Mouse (Mus musculus): Measurements from ENCODE around the gene Atp5mpl.

DNA sequence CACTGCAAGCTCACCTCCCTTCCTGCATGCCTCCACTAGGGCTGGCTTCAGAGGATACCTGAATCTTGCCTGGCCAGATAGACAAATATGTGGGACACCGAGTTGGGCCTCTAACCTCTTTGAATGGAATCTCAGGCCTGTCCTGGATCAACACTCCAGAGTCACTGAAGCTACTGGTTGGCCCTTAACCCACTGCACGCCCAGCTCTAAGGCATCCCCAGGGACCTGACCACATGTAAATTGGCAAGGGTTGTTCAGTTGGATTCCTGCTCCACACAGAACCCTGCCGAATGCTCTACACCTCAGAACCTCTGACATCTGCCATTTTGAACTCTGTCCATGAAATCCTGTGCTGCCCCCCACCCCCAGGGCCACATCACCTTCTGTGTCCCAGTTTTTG is 34.3 kb downstream of the Atp5mpl start:
- TF ChIP-seq CTCF (IDR thresholded peaks at IDR 0.05; ENCODE audit: borderline replicate concordance, insufficient read depth, low read length) (no peak), POLR2A (IDR thresholded peaks at IDR 0.05; ENCODE audit: low read depth, low read length) (no peak)

Measured in embryonic fibroblast, embryonic 13.5 days (primary cell).